Mouse (Mus musculus): Measurements from ENCODE around the gene St8sia4.

Gene St8sia4

DNA sequence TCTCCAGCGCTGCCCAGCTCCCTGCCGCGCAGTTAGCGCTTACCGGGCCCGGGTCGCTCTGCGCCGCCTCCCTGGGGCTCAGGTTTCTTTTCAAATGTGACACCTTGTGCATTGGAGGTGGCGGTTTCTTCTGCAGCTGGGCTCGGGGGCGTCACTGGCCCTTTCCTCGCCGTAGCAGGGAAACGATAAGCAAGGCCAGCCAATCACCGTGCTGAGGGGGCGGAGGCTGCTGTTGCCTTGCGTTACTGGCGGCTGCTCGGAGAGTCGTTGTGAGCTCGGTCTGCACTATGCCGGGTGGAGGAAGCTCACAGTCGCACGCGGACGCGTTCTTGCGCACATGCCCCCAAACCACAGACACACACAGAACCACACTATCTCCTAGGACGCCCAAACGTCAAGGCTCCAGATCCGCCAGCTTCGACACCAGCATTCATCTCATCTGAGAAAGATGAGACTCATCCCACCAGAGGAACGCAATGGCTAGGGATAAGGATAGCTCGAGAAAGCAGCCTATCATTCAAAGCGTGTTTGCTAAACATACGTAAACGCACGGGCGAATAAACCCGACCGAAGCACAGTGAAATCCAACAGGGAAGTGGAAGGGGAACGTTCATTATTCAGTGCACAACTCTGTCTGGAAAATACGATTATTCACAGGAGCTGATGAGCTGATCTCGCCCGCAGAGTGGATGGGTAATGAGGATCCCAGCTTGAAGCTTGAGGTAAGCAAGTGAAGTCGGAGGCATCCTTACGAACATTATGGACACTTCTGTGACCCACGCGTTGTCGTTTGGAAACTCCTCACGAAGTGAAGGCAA, at the start of gene St8sia4:
TSS of gene St8sia4 (minus strand) at position 137 of the 818 bp plus-strand sequence.
- peak; percentile 86 for DNase-seq (ENCODE audit: extremely low spot score, low spot score)

- DNase-seq (ENCODE audit: extremely low spot score, low spot score), result no peak
Observed at GRCm38 (mm10) chr1:95709181-95709580, 41.8 kb upstream of the St8sia4 start.

DNA sequence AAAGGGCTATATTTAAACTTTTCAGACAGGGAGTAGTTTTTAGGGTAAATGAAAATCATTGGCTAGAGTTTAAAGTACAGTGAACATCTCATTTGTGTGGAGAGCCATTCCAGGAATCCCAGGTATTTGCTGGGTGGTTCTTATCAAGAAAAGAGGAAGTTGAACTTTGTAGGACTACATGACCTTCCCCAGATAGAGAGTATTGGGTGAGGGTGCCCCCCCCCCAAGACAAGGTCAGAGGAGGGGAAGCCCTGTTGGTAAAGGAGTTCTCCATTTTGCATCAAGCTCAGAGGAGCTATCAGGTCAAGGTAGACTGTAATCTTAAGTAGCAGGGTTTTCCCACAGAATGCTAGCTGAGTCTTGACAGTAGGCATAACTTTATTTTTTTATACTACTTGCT, 32.5 kb upstream of the St8sia4 start:
- no peak for DNase-seq (ENCODE audit: extremely low spot score, low spot score)

- no peak for DNase-seq (ENCODE audit: extremely low spot score, low spot score)
Observed at GRCm38 (mm10) chr1:95674052-95674451, 6.7 kb upstream of the St8sia4 start.

DNA sequence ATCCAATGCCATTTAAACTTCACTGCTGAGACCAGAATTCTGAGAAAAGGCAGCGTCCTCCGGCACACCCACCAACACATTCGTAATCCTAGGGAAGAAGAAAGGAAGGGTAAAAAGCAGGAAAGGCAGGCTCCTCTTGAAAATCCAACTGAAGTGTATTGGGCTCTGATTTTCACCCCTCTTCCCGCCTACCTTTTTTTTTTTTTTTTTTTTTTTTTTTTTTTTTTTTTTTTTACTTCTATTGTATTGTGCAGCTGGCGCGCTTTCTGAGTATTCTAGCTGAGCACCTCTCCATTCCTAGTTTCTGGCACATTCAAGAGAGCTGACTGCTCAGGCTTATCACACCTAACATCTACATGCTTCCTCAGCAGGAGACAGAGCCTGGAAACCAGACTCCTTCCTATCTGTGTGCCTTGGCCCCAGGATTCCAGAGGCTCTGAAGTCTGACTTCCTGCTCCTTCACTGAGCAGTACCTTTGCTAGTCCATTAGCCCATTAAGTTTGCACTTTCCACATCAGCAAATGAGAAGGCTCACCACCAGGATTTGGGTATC, 958 bp upstream of the St8sia4 start:
- DNase-seq (ENCODE audit: extremely low spot score, low spot score), result peak; percentile 40

DNA sequence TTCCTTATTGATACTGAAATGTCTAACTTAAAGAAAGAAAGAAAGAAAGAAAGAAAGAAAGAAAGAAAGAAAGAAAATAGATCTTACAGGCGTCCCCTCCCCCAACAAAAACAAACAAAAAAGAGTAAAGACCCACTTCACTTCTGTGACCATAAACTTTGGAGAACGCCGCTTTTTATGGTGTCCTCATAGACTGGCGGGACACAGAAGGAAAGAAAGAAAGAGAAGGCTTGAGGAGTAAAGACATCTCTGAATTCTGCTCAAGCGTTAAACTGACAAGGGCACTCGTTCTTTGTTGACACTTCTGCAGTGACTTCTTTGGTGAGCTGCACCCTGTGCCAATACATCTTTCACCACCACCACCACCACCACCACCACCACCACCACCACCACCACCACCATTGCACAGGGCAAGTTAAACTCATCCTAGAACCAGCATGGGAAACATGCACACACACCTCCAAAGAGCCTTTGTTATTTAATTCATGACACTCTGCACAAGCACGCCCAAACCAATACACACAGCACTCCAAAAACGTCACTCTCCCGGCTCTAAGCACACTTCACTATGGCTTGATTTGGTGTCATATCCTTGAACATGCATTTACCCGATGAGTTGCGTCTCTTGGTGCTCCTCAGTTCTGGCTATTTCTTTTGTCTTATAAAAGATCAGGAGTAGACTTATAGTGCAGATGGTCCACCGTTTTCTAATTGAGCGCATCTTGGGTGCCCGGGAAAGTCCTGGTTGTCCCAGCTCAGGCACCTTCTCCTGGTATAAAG, 640 bp downstream of the St8sia4 start:
- DNase-seq (ENCODE audit: extremely low spot score, low spot score), result no peak

GRCm38 (mm10) chr1:95665951-95666484, 1.4 kb downstream of the St8sia4 start:
- peak; percentile 49 for DNase-seq (ENCODE audit: extremely low spot score, low spot score)

GRCm38 (mm10) chr1:95664969-95665702, 2.2 kb downstream of the St8sia4 start:
- DNase-seq (ENCODE audit: extremely low spot score, low spot score), result peak; percentile 45

GRCm38 (mm10) chr1:95664321-95664825, 3.0 kb downstream of the St8sia4 start:
- peak; percentile 19 for DNase-seq (ENCODE audit: extremely low spot score, low spot score)

DNA sequence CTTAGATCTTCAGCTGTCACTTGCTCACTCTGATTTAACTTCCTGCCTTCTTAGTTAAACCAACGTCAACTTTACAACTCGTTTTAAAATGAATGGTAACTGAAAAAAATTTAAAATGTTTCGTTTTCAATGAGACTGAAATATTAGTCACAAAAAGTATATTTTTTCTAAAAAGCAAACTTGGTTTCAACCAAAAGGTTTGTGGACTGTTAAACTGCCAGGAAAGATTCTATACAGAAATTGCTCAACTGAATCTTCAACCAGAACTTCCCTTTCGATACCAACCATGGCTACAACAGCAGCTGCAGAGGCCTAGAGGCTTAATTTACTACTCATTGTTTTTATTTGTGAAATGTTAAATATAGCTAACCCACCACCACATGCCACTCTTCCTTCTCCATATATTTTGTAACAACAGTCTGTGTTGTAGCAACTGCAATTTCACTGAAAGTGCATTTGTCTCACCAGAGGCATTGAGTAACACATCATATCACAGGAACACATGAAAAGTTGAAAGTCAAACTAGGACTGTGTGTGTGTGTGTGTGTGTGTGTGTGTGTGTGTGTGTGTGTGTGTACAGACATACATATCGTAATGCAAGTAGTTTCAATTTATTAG, 10.2 kb downstream of the St8sia4 start:
- DNase-seq (ENCODE audit: extremely low spot score, low spot score), result no peak

DNA sequence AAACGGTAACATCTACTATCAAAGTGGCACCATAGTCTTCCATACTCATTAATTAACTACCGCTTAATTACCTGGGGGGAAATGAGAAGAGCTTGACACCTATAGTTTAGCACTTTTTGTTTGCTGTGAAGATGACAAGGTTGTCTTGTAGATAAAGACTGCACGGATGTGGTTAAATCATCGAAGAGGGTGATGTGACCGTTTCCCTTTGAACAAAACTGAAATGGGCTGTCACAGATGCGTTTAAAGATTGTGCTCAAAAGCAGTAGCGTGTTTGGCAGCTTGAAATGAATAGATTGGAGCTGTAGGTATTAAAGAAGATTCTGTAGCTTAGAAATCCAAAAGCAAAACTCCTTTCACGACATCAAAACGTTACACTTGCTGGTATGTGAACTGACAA, 11.8 kb downstream of the St8sia4 start:
- DNase-seq (ENCODE audit: extremely low spot score, low spot score), result no peak

GRCm38 (mm10) chr1:95653445-95653844, 13.9 kb downstream of the St8sia4 start:
- no peak for DNase-seq (ENCODE audit: extremely low spot score, low spot score)

DNA sequence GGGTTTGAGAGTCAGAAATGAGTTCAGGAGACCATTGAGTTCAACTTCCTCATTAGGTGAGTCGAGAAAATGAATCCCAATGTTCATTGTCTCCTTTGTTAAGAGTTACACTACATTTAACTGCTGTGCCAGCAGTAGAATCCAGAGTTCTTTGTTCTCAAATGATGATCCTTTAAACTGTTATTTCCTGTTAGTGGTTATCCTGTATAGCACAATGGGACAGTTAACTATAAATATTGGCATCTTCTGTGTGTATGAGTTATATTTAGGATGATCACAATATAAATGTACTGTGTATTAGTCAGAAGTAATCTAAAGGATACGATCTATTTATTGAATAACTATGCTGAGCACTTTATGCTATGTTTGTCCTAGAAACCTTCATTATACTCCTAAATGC, 23.1 kb downstream of the St8sia4 start:
- DNase-seq (ENCODE audit: extremely low spot score, low spot score), result no peak

GRCm38 (mm10) chr1:95639001-95639400, 28.4 kb downstream of the St8sia4 start:
- DNase-seq (ENCODE audit: extremely low spot score, low spot score), result no peak

GRCm38 (mm10) chr1:95624376-95624775, 43.0 kb downstream of the St8sia4 start:
- no peak for DNase-seq (ENCODE audit: extremely low spot score, low spot score)

DNA sequence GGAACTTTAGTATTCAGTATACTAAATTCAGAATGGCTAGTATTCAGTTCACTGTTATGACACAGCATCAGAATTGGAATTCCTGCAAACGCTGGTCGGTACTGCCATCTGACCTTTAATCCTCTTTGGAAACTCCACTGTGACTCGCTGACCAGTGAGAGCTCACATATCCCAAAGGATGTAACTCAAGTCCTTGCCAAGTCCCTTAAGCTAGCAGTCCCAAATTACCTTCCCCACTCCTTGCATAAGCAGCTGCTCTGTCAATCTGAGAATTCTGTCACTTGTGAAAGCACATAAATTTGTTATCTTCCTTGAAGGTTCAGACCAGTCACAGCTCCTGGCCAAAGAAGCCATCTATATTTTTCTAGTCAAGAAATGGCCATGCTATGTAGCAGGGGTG, 48.7 kb downstream of the St8sia4 start:
- DNase-seq (ENCODE audit: extremely low spot score, low spot score), result no peak

GRCm38 (mm10) chr1:95618125-95618524, 49.2 kb downstream of the St8sia4 start:
- DNase-seq (ENCODE audit: extremely low spot score, low spot score), result no peak

DNA sequence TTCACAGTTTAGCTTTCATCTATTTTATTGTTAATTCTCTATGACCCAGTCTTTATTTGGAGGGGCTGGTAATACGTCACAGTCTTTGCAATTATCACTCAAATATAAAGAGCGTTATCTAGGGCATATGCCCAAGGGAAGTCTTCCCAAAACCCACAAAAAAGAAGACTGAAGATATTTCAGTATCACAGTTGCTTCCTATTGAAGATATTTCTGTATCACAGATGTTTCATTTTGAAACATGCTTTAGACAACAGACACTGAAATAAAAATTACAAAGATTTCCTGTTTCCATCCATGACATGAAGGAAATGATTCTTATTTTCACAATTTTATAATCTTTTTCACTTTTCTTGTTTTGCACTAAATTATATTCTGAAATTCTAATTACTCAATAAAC, 57.4 kb downstream of the St8sia4 start:
- no peak for DNase-seq (ENCODE audit: extremely low spot score, low spot score)

DNA sequence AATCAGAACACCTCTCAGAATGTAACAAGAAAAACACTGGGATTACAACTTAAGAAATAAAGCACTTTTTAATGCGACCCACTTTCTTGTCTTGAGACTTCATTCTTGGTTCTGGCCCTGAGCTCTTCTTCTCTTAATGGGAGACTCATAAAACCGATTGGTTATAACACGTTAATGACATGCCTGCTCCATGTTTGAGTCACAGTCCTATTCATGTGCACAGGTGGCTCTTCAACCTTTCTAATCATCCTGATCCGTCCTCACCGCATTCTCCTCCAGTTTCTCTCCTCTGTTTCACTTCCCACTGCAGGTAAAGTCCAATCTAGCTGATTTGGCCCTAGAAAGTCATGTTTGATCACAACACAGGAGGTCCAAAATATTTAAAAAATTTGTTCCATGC, 58.3 kb downstream of the St8sia4 start:
- no peak for DNase-seq (ENCODE audit: extremely low spot score, low spot score)

GRCm38 (mm10) chr1:95605458-95605857, 61.9 kb downstream of the St8sia4 start:
- no peak for DNase-seq (ENCODE audit: extremely low spot score, low spot score)

- DNase-seq (ENCODE audit: extremely low spot score, low spot score), result no peak
Observed at GRCm38 (mm10) chr1:95598108-95598507, 69.3 kb downstream of the St8sia4 start.
